ENCODE assay signal across 12 mouse cellular contexts in the genomic region with DNA sequence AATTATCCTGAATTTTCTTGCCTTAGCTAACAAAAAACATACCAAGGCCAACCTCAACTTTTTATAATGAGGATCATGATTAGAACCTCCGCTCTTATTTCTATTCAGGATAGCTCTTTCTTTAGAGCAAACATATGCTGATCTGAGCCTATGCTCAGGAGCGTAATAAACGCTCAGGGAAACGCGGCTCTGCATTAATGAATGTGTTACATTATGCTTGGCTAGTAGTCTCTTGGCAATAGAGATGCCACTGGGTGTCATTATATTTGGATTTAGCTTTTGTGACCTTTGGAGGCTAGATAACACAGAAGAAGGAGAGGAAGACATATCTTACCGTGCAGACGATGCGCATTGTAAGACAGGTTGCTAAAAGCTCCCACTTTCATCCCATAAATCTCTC.
"Had no signal": no experiment of that assay in that cellular context is flagged by ENCODE, and none has a peak within 500 bp of the region (broad histone marks: within the 10 kb centered on the region; RNA-seq: fewer than 3 reads in every experiment).

No protein-coding gene starts in this region.

- ATAC-seq: lung, postnatal 0 days had no signal

- H3K27me3 ChIP-seq: limb, embryonic 13.5 days had no signal

- H3K4me3 ChIP-seq: layer of hippocampus, adult 2 months; limb, embryonic 13.5 days had no signal

- DNase-seq: kidney, adult 11 months; kidney, postnatal 10 days; kidney, postnatal 4 days; left cerebral cortex, postnatal 4 days; lung, adult 18-20 months; lung, postnatal 36 days; thymus, postnatal 4 days had no signal

- H3K9ac ChIP-seq: limb, embryonic 13.5 days; liver, embryonic 14.5 days had no signal

- H3K36me3 ChIP-seq: limb, embryonic 13.5 days had no signal

- H3K27ac ChIP-seq: layer of hippocampus, adult 2 months; limb, embryonic 13.5 days; liver, embryonic 14.5 days; stomach, postnatal 0 days had no signal

- H3K4me2 ChIP-seq: limb, embryonic 13.5 days had no signal

- H3K4me1 ChIP-seq: limb, embryonic 13.5 days had no signal

- H3K9me3 ChIP-seq: limb, embryonic 13.5 days had no signal
